Mouse (Mus musculus) embryonic facial prominence, embryonic 12.5 days (tissue): Measurements from ENCODE around the gene Srp9. TPM values are rescaled to one million over a fixed set of nuclear protein-coding genes. Genes with fewer than 3 reads are reported as not detected.
A peak's percentile ranks its signal among the peaks of the same experiment; 100 is the strongest.

Experiments used
- ATAC-seq: fragments of 200-750 bp; cut with Nextera tagmentation; 2 replicates; pipeline ENCODE4 v1.8.0; 2017; ENCODE audit not compliant: insufficient number of reproducible peaks, insufficient read depth, low FRiP score, low TSS enrichment
- H3K27ac ChIP-seq: fragments of 300-500 bp; sonication (generic); 2 replicates; pipeline ENCODE4 v1.5.1; 2016; ENCODE audit warnings: mild to moderate bottlenecking
- H3K27me3 ChIP-seq: fragments of 300-500 bp; sonication (generic); 2 replicates; pipeline ENCODE4 v1.6.1; 2016; ENCODE audit warnings: mild to moderate bottlenecking, moderate library complexity
- H3K36me3 ChIP-seq: fragments of 300-500 bp; sonication (generic); 2 replicates; pipeline ENCODE4 v1.6.1; 2016; ENCODE audit warnings: mild to moderate bottlenecking
- H3K4me1 ChIP-seq: fragments of 300-500 bp; sonication (generic); 2 replicates; pipeline ENCODE4 v1.6.1; 2016
- H3K4me2 ChIP-seq: fragments of 300-500 bp; sonication (generic); replicated peaks from 2 replicates; pipeline ENCODE4 v1.6.1; 2016; ENCODE audit warnings: mild to moderate bottlenecking, moderate library complexity
- H3K4me3 ChIP-seq: fragments of 300-500 bp; sonication (generic); 2 replicates; pipeline ENCODE4 v1.5.1; 2016; ENCODE audit warnings: mild to moderate bottlenecking
- H3K9ac ChIP-seq: fragments of 300-500 bp; sonication (generic); 2 replicates; pipeline ENCODE4 v1.6.1; 2016; ENCODE audit warnings: mild to moderate bottlenecking, moderate library complexity
- H3K9me3 ChIP-seq: fragments of 300-500 bp; sonication (generic); 2 replicates; pipeline ENCODE4 v1.6.1; 2016; ENCODE audit warnings: mild to moderate bottlenecking, moderate library complexity
- WGBS: fragments of 180-500 bp; shearing (Covaris S2); methylation state at CpG from one replicate; pipeline ENCODE4 v1.1.7; 2016; 5-methylcytosine and 5-hydroxymethylcytosine counted together
- polyA plus RNA-seq: library from polyadenylated mRNA; unstranded; fragments of >200 nt; fragmentation: Nextera tagmentation; extraction: Ambion mirVana; gene quantifications from 2 replicates; pipeline ENCODE4 v1.2.1, GENCODE M21; 2016

Srp9 gene
- polyA plus RNA-seq, 1 experiment from 2014 or later: 167 TPM

DNA sequence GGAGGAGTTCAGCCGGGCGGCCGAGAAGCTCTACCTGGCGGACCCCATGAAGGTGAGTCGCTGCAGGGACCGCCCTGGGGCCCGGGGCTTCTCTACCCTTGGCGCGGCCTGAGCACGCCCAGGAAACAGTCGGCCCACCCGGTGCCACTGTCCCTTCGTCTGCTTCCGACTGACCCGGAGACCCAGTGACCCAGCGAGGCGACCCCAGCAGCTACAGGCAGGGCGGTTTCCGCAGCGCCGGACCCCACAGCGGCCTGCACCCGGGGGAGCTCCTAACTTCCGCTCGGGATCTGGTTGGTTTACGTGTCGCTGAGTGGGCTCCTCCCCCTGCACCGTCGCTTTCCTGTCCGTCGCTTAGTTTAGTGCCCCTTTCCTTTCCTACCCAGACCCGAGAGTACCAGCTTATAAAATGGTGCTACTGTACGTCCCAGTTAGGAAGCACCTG is 409 bp downstream of the Srp9 start:
- peak overlapping the region; percentile 76 for H3K27ac ChIP-seq
- WGBS: under 1% methylated on average over 33 of the region's 33 CpGs
- H3K27me3 ChIP-seq: no peaks in the 10 kb centered on the region
- H3K4me2 ChIP-seq: peak overlapping the region; percentile 71
- H3K4me3 ChIP-seq: peak overlapping the region; percentile 68
- H3K9me3 ChIP-seq: no peaks in the 10 kb centered on the region
- peaks cover 12% of the 10 kb centered on the region for H3K36me3 ChIP-seq
- peaks cover 8% of the 10 kb centered on the region for H3K4me1 ChIP-seq
- ATAC-seq: peak; percentile 89
- H3K9ac ChIP-seq: peak overlapping the region; percentile 67

DNA sequence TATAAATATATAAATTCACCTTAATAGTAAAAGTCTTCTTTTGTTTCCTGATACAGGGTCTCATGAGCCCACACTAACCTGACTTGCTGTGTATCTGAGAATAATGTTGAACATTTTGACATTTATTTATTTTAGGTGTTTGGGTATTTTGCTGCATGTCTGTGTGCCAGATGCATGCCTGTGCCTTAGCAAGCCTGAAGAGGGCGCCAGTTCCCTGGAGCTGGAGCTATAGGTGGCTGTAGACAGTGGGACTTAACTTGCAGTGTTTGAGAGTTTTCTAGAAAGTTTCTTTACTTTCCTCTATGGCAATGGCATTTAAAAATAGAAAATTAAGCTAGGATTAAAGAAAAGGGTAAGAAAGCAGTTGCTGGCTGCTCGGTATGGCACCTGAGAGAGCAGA is 6.3 kb downstream of the Srp9 start:
- 56% methylated on average over 2 of the region's 2 CpGs for WGBS
- Histone ChIP-seq H3K27me3 (no peaks in the 10 kb centered on the region), H3K4me2 (no peak overlapping the region), H3K27ac (no peak overlapping the region), H3K36me3 (peaks cover 26% of the 10 kb centered on the region), H3K9me3 (no peaks in the 10 kb centered on the region), H3K4me3 (no peak overlapping the region), H3K4me1 (peaks cover 4% of the 10 kb centered on the region), H3K9ac (no peak overlapping the region)
- no peak for ATAC-seq

DNA sequence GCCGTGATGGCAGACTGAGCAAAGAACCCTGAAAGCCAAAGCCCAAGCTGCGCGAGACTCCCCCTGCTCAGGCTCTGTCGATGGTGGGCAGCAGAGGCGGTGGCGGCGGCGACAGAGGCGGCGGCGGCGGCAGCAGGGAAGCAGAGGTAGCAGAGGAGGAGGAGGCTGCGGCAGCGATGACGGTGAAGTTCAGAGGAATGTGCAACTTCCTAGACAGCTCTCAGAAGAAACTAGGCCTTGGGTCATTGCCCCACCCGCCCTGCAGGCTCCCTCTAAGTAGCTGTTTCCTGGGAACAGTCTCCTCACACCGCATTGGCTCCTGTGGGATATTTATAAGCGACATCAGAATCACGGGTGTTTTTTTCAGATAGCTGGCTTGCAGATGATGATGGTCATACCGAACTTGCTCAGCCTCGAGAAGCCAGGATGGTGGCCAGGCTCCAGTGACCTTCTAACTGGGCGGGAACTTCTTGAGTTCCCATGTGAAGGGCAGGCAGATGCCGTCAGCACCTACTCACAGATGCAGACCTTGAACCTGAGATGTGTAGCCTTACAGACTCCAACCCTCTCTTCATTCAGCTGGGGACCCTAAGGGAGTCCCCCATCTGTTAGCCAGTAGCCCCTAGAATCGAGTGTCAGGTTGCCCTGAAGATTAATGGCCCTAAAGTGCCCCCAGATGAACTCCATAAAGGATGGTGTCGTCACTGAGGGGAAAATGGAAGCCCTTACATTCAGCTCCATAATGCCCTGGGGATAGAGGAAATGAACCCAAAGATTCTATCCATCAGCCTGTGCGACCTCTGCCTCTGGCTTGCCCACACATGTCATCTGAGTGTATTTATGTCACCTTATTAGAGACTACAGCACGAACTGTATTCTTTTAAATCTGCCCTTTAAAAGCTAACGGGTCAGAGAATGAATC is 12.9 kb downstream of the Srp9 start:
- Histone ChIP-seq H3K4me1 (peaks cover 5% of the 10 kb centered on the region; the same call in 1 of the 2 replicates), H3K9me3 (no peaks in the 10 kb centered on the region), H3K27me3 (no peaks in the 10 kb centered on the region), H3K27ac (no peak overlapping the region), H3K4me3 (no peak overlapping the region), H3K4me2 (no peak overlapping the region), H3K9ac (no peak overlapping the region), H3K36me3 (peaks cover under 1% of the 10 kb centered on the region; the same call in 1 of the 2 replicates)
- WGBS: 57% methylated on average over 28 of the region's 28 CpGs
- ATAC-seq: no peak

DNA sequence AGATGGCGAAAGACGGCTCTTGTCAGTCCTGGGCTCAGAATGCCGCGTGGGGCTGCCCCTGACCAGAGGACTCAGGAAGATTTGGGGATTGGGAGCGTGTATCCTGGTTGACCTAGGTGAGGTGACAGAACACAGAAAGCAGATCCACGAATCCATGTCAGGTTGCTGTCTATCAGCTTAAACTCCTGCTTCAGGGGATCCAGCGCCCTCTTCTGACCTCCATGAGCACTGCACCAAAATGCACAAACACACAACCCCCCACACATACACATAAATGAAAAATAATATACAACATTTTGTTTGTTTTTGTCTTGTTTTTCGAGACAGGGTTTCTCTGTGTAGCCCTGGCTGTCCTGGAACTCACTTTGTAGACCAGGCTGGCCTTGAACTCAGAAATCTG is 13.6 kb downstream of the Srp9 start:
- H3K4me2 ChIP-seq: no peak overlapping the region
- no peaks in the 10 kb centered on the region for H3K27me3 ChIP-seq
- 73% methylated on average over 8 of the region's 8 CpGs for WGBS
- H3K4me1 ChIP-seq: peaks cover 5% of the 10 kb centered on the region; the same call in 1 of the 2 replicates
- no peak overlapping the region for H3K27ac ChIP-seq
- no peak overlapping the region for H3K9ac ChIP-seq
- no peak overlapping the region for H3K4me3 ChIP-seq
- no peak for ATAC-seq
- H3K9me3 ChIP-seq: no peaks in the 10 kb centered on the region
- no peaks in the 10 kb centered on the region for H3K36me3 ChIP-seq

DNA sequence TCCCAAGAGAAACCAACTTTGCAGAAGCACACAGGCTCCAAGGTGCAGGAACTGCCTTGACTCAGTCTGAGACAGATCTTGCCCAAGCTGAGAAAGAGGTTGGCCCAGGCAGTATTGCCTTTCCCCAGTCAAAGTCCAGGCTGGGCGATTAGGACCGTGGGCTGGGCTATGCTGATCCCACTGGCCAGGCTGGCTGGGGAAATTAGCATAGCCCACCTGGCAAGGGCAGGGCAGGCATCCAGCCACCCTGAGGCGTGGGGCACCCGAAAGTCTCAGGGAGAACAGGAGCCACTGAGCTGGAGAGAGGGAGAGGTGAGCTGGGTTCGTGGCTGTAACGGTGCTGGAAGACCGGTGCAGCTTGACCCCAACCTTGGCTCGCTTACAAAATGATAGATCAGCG is 15.4 kb downstream of the Srp9 start:
- Histone ChIP-seq H3K9me3 (no peaks in the 10 kb centered on the region), H3K4me1 (peaks cover 5% of the 10 kb centered on the region; the same call in 1 of the 2 replicates), H3K36me3 (no peaks in the 10 kb centered on the region), H3K4me2 (peak overlapping the region; percentile 25; the same call in 1 of the 2 replicates), H3K9ac (no peak overlapping the region), H3K27ac (no peak overlapping the region), H3K27me3 (no peaks in the 10 kb centered on the region), H3K4me3 (no peak overlapping the region)
- no peak for ATAC-seq
- WGBS: 37% methylated on average over 9 of the region's 9 CpGs

DNA sequence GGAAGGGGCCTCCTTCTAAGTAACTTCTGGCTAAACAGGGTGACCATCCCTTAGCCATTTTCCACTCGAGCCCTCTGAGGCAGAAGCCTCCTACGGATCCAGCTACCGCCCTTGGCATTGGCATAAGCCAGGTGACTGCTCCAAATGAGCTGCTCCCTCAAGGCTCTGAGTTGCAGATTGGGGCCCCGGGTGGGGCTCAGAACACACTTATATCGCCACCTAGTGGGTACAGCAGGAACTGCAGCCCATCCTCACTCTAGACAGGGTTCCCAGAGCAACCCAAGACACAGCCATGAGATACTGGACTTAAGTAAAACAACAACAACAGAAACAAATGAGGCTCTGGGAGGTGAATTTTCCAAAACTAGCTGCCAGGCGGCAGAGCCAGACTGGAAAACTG is 15.8 kb downstream of the Srp9 start:
- no peak for ATAC-seq

DNA sequence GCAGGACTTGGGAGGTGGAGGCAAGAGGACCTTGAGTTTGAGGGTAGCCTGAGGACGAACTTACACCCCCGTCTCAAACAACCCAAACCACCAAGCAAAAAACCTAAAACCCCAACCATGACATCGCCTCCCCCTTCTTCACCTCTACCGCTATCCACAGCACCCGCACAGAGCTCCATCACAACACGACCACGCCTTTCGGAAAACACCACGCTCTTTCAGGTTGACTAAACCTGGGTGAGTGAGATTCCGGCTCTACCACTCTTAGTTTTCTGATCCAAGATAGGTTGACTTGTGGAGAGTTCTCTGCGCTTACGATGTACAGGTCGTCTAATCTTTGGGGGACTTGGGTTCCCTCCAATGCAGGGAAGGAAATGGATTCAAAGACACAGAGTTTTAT is 18.2 kb downstream of the Srp9 start:
- Histone ChIP-seq H3K27ac (no peak overlapping the region), H3K4me1 (peaks cover 11% of the 10 kb centered on the region; the same call in 1 of the 2 replicates), H3K27me3 (no peaks in the 10 kb centered on the region), H3K9me3 (no peaks in the 10 kb centered on the region), H3K4me2 (no peak overlapping the region), H3K9ac (no peak overlapping the region), H3K4me3 (no peak overlapping the region), H3K36me3 (no peaks in the 10 kb centered on the region)
- ATAC-seq: no peak
- 92% methylated on average over 13 of the region's 13 CpGs for WGBS

More for the DNA sequence above, 15.8 kb downstream of the Srp9 start:
- Histone ChIP-seq H3K27ac (no peak overlapping the region), H3K9me3 (no peaks in the 10 kb centered on the region), H3K27me3 (no peaks in the 10 kb centered on the region), H3K36me3 (no peaks in the 10 kb centered on the region), H3K4me3 (no peak overlapping the region), H3K4me1 (peaks cover 8% of the 10 kb centered on the region; the same call in 1 of the 2 replicates), H3K9ac (no peak overlapping the region), H3K4me2 (peak overlapping the region; percentile 25; the same call in 1 of the 2 replicates)
- WGBS: under 1% methylated on average over 6 of the region's 6 CpGs

DNA sequence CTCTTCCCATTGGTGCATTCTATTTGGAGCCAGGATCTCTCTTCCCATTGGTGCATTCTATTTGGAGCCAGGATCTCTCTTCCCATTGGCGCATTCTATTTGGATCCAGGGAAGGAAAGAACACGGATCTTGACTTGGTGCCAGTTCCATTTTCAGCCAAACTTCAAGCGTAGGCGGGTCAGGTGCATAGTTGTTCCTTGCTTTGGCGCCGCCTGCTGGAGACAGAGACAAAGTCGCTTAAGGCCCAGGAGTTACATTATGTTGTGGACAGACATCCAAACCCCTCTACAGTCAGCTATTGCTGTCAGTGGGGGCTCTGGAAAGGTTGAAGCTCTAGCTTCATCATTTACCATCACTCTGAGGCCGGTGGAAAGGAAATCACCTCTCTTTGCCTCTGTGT is 18.8 kb downstream of the Srp9 start:
- Histone ChIP-seq H3K4me1 (peaks cover 11% of the 10 kb centered on the region; the same call in 1 of the 2 replicates), H3K36me3 (no peaks in the 10 kb centered on the region), H3K27ac (no peak overlapping the region), H3K9me3 (no peaks in the 10 kb centered on the region), H3K27me3 (no peaks in the 10 kb centered on the region), H3K4me3 (no peak overlapping the region), H3K4me2 (no peak overlapping the region), H3K9ac (no peak overlapping the region)
- WGBS: 77% methylated on average over 8 of the region's 8 CpGs
- ATAC-seq: no peak

DNA sequence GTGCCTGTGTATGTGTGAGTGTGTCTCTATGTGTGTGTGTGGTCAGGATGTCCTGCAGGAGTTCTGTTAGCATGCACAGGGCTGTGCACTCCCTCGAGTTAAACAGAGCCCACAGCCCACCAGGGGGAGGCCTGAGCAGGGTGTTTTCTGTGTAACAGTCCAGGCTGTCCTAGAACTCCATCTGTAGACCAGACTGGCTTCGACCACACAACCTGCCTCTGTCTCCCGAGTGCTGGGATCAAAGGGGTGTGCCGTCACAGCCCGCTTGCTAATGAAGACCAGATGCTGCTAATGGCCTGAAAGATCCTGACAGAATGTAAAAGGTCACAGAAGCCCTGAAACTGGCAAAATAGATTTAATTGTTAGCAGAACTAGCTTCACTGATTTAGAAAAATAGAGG is 21.0 kb downstream of the Srp9 start:
- Histone ChIP-seq H3K4me1 (0 out of 2 replicates have a peak, but pooled peaks cover 8% of the 10 kb centered on the region), H3K9ac (no peak overlapping the region), H3K9me3 (no peaks in the 10 kb centered on the region), H3K4me3 (no peak overlapping the region), H3K27me3 (no peaks in the 10 kb centered on the region), H3K4me2 (no peak overlapping the region), H3K36me3 (no peaks in the 10 kb centered on the region), H3K27ac (no peak overlapping the region)
- WGBS: 23% methylated on average over 5 of the region's 5 CpGs
- ATAC-seq: peak; percentile 82

DNA sequence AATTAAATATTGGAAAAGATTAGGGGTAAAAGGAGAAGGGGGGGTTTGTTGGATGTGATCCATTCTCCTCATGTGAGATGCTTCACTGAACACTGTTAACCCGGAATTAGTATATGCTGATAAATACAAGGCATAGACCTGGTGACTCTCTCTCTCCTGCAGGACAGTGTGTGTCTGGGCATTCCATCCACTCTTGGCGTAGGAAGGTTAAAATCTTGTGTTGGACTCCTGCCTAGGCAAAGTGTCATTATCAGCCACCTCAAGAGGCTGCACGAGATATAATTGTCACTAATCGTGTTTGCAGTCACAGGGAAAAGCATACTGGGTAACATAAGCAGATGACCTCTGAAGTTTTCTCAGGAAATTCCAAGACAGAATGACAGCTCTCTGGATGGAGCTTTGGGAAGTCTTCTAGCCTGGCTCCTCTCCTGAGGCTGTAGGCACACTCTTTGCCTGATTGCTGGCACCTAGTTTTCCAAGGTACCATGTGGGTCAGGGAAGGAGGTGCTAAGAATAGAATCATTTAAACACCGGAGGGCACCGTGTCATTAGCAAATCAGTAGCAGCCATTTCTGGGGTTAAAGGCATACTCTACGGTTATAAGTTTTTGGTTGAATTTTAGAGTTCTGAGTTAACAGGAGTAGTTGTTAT is 24.5 kb downstream of the Srp9 start:
- ATAC-seq: no peak
- Histone ChIP-seq H3K4me2 (no peak overlapping the region), H3K9ac (no peak overlapping the region), H3K27me3 (no peaks in the 10 kb centered on the region), H3K4me3 (no peak overlapping the region), H3K9me3 (no peaks in the 10 kb centered on the region), H3K27ac (no peak overlapping the region), H3K4me1 (0 out of 2 replicates have a peak, but pooled peaks cover 5% of the 10 kb centered on the region), H3K36me3 (no peaks in the 10 kb centered on the region)
- WGBS: 55% methylated on average over 7 of the region's 7 CpGs

DNA sequence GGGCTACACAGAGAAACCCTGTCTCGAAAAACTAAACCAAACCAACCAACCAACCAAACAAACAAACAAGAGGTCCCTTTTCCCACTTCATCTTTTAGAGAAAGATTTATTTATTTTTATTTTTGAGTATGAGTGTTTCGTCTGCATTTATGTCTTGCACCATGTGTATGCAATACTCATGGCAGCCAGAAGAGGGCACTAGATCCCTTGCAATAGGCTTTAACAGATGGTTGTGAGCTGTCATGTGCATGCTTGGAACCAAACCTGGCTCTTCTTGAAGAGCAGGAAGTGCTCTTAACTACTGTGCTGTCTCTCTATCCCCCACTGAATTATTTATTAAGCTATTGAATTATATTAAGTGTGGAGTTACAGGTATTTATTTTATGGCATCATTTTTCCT is 25.4 kb downstream of the Srp9 start:
- no peak overlapping the region for H3K27ac ChIP-seq
- H3K27me3 ChIP-seq: no peaks in the 10 kb centered on the region
- no peak overlapping the region for H3K4me2 ChIP-seq
- H3K36me3 ChIP-seq: no peaks in the 10 kb centered on the region
- WGBS: 96% methylated on average over 2 of the region's 2 CpGs
- H3K9me3 ChIP-seq: no peaks in the 10 kb centered on the region
- H3K4me1 ChIP-seq: 0 out of 2 replicates have a peak, but pooled peaks cover 5% of the 10 kb centered on the region
- no peak overlapping the region for H3K4me3 ChIP-seq
- no peak overlapping the region for H3K9ac ChIP-seq
- ATAC-seq: no peak

DNA sequence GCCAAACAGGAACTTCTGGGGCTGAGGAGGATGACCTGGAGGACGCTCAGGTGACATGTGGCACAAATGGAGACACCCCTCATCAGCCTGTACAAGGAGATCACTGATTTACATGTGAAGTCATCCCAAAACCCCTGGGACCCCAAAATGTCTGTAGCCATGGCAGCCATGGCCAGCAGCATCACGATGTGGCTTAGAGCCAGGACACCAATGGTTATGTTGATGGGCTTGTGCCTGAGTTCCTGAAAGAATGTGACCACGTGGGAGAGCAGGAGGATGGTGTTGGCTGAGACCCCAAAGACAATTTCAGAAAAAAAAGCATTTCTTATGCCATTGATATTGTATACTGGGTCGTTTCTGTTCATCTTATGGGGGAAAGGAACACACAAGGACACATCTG is 33.2 kb downstream of the Srp9 start:
- no peak overlapping the region for H3K4me2 ChIP-seq
- no peaks in the 10 kb centered on the region for H3K9me3 ChIP-seq
- 62% methylated on average over 4 of the region's 4 CpGs for WGBS
- no peaks in the 10 kb centered on the region for H3K4me1 ChIP-seq
- no peaks in the 10 kb centered on the region for H3K36me3 ChIP-seq
- no peaks in the 10 kb centered on the region for H3K27me3 ChIP-seq
- no peak overlapping the region for H3K27ac ChIP-seq
- no peak overlapping the region for H3K4me3 ChIP-seq
- no peak overlapping the region for H3K9ac ChIP-seq
- no peak for ATAC-seq
